Mouse (Mus musculus): Measurements from ENCODE around the gene Tex13b.
"Not testable (repeated sequence)": the region's sequence is repeated elsewhere in the genome, so short reads cannot be mapped to it uniquely, and the experiment has no call there.

Gene Tex13b

DNA sequence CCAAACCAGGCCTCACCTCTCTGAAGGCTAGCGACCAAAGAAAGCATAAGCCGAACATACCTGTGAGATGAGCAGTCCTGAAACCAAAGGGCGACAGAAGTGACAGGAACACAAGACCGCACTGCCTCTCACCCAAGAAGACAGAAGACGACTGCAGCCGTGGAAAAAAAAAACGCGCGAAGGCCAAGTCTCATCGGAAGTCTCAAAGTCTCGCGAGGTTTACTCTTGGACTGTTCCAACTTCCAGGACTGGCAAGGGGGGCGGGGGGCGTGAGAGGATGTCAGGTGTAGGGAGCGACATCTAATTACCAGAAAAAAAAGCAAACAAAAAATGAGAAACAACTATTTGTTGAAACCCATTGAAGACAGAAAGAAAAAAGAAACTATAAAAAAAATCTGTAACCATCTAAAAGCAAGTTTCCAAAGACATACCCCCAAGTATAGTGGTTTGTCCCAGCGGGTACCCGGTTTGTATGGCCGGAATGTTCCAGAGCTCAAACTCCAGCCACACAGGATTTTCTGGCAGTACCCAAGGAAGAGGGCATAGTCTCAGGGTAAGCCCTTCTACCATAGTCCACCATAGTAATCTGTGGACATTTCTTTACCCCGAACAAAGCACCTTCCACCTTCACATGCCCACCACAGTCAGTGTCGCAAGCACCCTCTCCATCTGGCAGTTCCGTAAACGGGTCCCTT is at the start of gene Tex13b:
Gene Tex13b, minus strand, starts transcription at position 122 of the 695 bp plus-strand sequence.
- DNase-seq (ENCODE audit: low spot score), result peak; percentile 79

DNA sequence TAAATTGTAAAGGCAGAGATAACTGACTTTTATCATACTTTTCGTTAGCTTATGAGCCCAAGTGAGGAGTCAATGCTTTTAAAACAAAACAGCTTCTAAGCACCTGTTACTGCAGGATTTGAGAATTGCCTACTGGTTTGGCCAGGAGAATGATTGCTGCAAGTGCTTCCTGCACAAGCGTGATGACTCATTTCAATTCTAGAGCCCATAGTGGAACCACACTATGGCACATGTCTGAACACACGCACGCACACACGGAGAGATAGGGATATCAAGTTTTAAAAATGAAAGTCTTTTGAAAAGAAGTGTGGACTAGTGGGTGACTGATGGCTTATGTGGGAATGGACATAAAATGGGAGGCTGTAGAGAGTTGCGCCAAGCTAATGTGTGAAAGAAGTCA is 49.5 kb upstream of the Tex13b start:
- no peak for DNase-seq (ENCODE audit: low spot score)

DNA sequence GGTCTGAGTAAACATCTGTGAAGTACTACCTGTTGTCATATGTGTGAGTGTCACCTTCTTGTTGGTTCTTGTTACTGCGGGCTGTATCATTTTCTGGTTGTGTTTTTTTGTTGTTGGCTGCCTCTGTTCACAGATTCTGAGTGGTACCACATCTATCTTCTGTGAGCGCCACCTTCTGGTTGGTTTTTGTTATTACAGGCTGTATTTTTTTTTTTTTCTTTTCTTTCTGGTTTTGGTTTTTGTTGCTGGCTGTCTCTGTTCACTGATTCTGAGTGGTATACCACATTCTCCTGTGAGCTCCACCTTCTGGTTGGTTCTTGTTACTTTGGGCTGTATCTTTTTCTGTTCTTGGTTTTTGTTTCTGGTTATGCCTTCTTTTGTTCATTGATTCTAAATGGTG is 44.2 kb upstream of the Tex13b start:
- DNase-seq (ENCODE audit: low spot score), result no peak

DNA sequence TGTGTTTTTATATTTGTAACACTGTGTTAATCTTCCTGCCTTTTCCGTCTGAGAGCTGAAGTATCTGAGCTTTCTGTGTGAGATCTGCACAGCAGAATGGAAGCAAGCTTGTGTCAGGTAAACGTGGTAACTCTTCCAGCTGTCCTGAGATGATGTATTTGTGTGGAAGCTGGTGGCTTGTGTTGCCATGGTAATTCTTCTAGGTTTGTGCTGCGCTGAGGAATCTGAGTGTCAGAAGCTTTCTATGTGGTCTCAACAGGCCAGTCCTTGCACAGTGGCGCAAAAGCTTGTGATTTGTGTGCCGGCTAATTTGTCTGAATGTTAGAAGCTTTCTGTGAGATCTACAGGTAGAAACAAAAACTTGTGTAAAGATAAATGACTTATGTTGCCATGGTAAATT is 43.8 kb upstream of the Tex13b start:
- not testable (repeated sequence) for DNase-seq (ENCODE audit: low spot score)

DNA sequence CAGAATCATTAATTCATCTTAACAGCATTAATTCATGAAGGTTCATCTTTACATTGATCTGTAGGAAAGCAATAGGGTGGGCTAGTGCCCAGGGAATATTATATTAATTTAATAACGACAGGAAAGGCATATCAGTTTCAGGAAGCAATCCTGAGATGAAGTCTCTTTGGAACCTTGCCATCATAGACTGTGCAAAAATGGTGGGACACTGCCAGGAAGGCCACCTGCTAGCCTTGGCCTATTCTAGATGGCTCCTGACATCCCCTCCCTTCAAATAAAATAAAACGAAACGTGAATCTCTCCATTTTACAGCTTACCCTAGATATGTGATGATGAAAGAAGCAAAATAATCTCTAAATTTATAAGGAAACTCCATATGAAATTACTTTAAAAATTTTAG is 41.3 kb upstream of the Tex13b start:
- DNase-seq (ENCODE audit: low spot score), result no peak

DNA sequence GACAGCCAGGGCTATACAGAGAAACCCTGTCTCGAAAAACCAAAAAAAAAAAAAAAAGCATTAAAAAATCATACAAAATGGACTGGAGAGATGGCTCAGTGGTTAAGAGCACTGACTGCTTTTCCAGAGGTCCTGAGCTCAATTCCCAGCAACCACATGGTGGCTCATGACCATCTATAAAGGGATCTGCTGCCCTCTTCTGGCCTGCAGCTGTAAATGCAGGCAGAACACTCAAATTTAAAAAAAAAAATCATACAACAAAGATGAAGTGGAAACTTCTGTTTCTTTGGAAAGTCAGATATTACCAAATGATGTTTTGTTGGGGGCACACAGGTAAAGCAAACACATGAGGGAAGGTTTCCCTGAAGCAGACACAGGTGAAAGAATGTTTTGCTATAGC is 32.2 kb upstream of the Tex13b start:
- DNase-seq (ENCODE audit: low spot score), result not testable (repeated sequence)

DNA sequence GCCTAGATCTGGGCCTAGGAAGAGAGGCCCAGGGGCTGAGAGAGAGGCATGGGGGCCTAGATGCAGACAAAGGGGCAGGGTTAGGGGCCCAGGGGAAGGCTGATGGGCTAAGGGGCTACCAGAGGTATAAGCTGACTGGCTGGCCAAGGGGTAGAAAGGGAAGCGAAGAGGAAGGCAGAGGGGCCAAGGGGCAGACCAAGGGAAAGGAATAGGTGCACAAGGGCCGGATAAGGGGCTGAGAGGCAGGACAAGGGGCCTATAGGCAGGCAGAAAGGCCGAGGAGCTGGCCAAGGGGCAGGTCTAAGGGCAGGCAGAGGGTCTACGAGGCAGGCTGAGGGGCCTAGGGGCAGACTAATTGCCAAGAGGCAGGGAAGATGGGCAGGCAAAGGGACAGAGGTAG is 26.7 kb upstream of the Tex13b start:
- DNase-seq (ENCODE audit: low spot score), result no peak

DNA sequence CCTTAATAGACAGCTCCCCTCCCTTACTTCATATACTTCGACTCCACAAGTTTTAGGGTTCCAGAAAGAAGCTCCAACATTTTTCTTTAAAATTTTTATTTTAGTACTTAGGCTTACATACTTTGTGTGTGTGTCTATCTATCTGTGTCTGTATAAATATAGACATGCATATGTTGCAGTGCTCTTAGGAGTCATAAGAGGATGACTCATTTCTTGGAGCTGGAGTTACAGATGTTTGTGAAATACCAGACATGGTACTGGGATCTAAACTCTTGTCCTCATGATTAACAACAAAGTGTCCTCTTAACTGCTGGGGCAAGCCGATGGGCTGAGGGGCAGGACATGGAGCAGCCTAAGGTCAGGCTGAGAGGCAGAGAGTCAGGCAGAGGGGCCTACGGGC is 24.8 kb upstream of the Tex13b start:
- no peak for DNase-seq (ENCODE audit: low spot score)

DNA sequence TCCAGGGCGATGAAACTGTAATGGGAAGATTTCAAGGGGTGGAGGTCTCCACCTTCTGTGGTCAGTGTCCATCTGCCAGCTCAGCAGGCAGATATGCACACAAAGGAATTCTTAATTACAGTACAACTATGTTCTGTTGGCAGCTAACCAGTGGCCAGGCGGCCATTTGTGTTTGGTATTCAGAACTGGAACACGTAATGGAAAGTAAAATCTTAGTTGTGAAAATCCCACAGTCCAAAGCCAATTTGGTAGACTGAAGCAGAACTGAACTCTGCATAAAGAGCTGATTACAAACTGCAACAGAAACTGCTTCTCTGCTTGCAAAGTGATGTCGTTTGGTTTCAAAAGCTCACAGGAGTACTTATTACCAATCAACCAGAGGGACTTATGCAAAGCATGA is 18.5 kb upstream of the Tex13b start:
- no peak for DNase-seq (ENCODE audit: low spot score)

DNA sequence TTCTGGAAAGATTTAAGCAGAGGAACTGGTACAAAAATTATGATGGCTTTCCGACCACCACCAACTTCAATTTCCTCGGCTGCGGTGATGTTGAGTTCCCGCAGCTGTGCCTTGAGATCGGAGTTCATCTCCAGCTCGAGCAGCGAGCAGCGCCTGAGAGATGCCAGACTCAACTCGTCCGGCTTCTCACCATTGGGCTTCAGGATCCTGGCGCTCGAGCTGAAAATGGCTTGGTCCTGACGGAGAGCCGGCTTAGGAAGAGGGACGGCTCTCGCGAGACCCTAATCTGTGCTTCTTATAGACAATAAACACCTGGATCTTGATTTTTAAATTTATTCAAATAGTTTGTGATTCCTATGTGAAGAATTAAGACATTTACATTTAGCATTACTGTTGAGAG is 9.1 kb upstream of the Tex13b start:
- DNase-seq (ENCODE audit: low spot score), result no peak

DNA sequence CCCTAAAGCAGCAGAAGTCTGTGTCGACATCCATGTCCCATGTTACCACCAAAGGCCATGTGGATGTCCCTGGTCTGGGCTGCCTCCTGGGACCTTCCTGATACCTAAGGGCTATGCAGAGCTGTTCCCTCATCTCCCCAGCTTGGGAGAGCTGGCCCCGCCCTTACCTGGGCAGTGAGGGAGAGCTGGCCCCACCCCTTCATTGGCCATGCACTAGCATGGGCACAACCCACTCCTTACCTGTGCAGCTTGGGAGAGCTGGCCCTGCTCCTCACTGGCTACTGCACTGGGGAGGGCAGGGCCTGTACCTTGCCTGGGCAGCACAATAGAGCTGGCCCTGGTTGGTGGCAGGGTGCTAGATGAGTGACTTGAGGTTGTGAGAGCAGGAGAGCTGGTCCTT is 7.9 kb downstream of the Tex13b start:
- DNase-seq (ENCODE audit: low spot score), result no peak

DNA sequence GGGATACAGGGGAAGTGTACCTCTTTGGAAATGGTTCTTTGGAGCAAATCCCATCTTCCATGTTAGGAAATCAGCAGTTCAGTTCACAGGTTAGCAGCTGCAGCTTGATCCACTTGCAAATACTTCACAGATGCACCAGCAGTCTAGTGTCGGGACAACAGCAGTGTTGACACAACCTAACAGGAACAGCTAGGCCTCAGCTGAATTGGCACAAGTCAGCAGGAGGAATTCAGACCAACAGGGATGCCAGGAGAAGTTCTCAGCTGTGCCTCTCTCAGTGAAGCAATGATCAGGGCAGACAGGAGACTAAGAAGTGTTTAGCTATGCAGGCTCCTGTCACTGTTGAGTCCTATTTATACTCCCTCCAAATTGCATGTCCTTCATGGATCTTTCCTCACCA is 43.4 kb downstream of the Tex13b start:
- DNase-seq (ENCODE audit: low spot score), result no peak
